Mouse (Mus musculus): Measurements from ENCODE around the gene Cacna1f. TPM values are rescaled to one million over a fixed set of nuclear protein-coding genes. Genes with fewer than 3 reads are reported as not detected.

The Cacna1f gene
- polyA plus RNA-seq, 1 experiment from 2014 or later = 0.04 TPM

DNA sequence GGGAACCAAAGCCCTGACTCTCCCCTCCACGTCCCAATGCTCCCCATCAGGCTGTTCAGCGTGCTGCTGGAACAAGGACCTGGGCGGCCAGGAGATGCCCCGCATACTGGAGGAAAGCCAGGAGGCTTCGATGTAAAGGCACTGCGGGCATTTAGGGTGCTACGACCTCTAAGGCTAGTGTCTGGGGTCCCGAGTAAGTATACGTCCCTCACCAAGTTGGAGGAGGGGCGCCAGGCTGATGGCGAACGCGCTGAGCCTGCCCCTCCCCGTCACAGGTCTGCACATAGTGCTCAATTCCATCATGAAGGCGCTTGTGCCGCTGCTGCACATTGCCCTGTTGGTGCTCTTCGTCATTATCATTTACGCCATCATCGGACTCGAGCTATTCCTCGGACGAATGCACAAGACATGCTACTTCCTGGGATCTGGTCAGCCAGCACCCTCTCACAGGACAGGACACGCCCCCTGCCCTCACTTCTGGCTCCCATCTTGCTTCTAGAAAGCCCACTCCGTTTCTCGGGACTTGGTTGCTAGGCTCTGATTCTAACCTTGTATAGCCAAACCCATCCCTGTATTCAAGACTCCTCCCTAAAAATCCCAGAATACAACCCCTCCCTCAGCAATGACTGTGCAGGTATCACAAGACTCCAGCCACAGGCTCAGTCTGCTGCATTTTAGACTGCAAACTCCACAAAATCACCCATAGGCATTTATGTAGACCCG lies 3.8 kb downstream of the Cacna1f start:
- Histone ChIP-seq H3K9ac (ENCODE audit: low read depth, low read length) (0 out of 2 replicates have a peak overlapping the region, but pooled peaks have one; percentile 37), H3K9me3 (replicated peaks; ENCODE audit: low read length) (no peaks in the 10 kb centered on the region), H3K27me3 (ENCODE audit: insufficient read depth, low read length) (no peaks in the 10 kb centered on the region), H3K4me2 (ENCODE audit: low read length) (peak overlapping the region; percentile 61), H3K4me1 (replicated peaks; ENCODE audit: insufficient read depth, low read length) (no peaks in the 10 kb centered on the region), H3K4me3 (replicated peaks; ENCODE audit: low read depth, low read length) (peak overlapping the region; percentile 28), H3K27ac (no peak overlapping the region), H3K36me3 (ENCODE audit: insufficient read depth, low read length) (no peaks in the 10 kb centered on the region)
- no peak for ATAC-seq (replicated peaks; ENCODE audit: low FRiP score, low read depth)
- TF ChIP-seq CTCF (IDR thresholded peaks at IDR 0.05; ENCODE audit: low read depth) = no peak
- 33% methylated on average over 26 of the region's 26 CpGs for WGBS
- peak; percentile 2 for DNase-seq (ENCODE audit: low spot score)

DNA sequence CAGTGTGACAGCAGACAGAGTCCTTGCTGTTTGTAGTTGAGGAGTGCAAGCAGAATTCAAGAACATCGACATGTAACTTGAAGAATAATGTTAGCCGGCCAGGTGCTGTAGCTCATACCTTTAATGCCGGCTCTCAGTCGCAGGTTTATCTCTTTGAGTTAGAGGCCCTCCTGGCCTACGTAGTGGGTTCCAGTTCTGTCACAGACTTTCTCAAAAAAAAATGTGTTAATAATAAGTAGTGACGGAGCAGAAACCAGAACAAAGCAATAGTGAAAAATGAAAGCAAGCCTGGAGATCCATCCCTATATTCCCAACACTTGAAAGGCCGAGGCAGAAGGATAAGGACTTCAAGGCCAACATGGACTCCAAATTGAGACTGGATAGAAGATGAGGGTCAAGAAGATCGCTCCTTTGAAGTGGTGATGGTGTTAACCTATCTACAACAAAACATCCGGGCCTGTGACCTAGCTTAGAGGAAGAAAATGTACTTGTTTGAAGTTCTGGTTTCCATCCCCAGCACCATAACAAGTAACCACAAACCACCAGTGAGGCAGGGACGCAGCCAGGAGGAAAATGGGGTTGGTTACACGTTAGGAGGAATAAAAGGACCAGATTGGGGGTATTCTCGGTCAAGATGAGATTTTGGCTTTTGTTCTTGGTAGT lies 11.1 kb downstream of the Cacna1f start:
- no peak for TF ChIP-seq CTCF (IDR thresholded peaks at IDR 0.05; ENCODE audit: low read depth)
- Histone ChIP-seq H3K9me3 (replicated peaks; ENCODE audit: low read length) (no peaks in the 10 kb centered on the region), H3K4me1 (replicated peaks; ENCODE audit: insufficient read depth, low read length) (no peaks in the 10 kb centered on the region), H3K36me3 (ENCODE audit: insufficient read depth, low read length) (no peaks in the 10 kb centered on the region), H3K4me3 (replicated peaks; ENCODE audit: low read depth, low read length) (no peak overlapping the region), H3K9ac (ENCODE audit: low read depth, low read length) (no peak overlapping the region), H3K27me3 (ENCODE audit: insufficient read depth, low read length) (no peaks in the 10 kb centered on the region), H3K4me2 (ENCODE audit: low read length) (no peak overlapping the region), H3K27ac (no peak overlapping the region)
- WGBS = 78% methylated on average over 12 of the region's 12 CpGs
- DNase-seq (ENCODE audit: low spot score) = no peak
- no peak for ATAC-seq (replicated peaks; ENCODE audit: low FRiP score, low read depth)

DNA sequence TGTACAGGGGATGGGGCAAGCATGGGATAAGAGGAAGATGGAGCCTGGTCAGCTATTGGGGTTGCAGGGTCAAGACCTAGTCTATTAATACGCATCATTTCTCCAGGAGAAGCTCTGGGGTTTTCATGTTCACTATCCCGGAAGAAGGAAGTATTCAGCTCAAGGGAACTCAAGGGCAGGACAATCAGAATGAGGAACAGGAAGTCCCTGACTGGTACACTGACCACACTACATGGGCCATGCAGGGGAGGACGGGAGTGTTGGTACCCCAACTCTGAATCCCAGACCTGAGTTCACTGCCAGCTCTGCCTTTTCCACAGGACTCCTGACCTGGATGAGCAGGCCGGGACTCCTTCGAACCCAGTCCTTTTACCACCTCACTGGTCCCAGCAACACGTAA lies 25.7 kb downstream of the Cacna1f start:
- Histone ChIP-seq H3K36me3 (ENCODE audit: insufficient read depth, low read length) (no peaks in the 10 kb centered on the region), H3K4me2 (ENCODE audit: low read length) (no peak overlapping the region), H3K4me3 (replicated peaks; ENCODE audit: low read depth, low read length) (no peak overlapping the region), H3K27ac (no peak overlapping the region), H3K9me3 (replicated peaks; ENCODE audit: low read length) (no peaks in the 10 kb centered on the region), H3K27me3 (ENCODE audit: insufficient read depth, low read length) (no peaks in the 10 kb centered on the region), H3K9ac (ENCODE audit: low read depth, low read length) (no peak overlapping the region), H3K4me1 (replicated peaks; ENCODE audit: insufficient read depth, low read length) (no peaks in the 10 kb centered on the region)
- WGBS = 82% methylated on average over 6 of the region's 6 CpGs
- ATAC-seq (replicated peaks; ENCODE audit: low FRiP score, low read depth) = no peak
- TF ChIP-seq CTCF (IDR thresholded peaks at IDR 0.05; ENCODE audit: low read depth) = no peak
- DNase-seq (ENCODE audit: low spot score) = no peak

DNA sequence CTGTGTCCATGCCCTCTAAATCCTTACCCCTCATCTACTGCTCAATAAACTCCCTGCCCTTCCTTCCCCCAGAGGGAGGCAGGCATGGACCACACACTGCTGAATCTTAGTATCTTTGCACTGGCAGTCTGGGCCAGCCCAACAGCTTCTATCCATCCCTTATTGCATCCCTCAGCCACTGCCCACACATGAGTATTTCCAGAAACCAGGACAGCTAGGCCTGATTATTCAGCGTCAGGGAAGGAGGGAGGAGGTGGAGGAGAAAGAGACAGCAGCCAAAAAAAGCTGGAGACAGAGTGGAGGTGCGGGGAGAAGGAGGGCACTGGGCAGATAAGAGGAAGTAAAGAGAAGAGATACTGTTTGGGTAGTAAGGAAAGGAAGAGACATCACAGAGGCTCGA lies 28.2 kb downstream of the Cacna1f start:
- WGBS = 74% methylated on average over 3 of the region's 3 CpGs
- Histone ChIP-seq H3K4me2 (ENCODE audit: low read length) (no peak overlapping the region), H3K9ac (ENCODE audit: low read depth, low read length) (no peak overlapping the region), H3K4me1 (replicated peaks; ENCODE audit: insufficient read depth, low read length) (no peaks in the 10 kb centered on the region), H3K27me3 (ENCODE audit: insufficient read depth, low read length) (no peaks in the 10 kb centered on the region), H3K4me3 (replicated peaks; ENCODE audit: low read depth, low read length) (no peak overlapping the region), H3K9me3 (replicated peaks; ENCODE audit: low read length) (no peaks in the 10 kb centered on the region), H3K36me3 (ENCODE audit: insufficient read depth, low read length) (no peaks in the 10 kb centered on the region), H3K27ac (no peak overlapping the region)
- DNase-seq (ENCODE audit: low spot score) (no peak), ATAC-seq (replicated peaks; ENCODE audit: low FRiP score, low read depth) (no peak)
- no peak for TF ChIP-seq CTCF (IDR thresholded peaks at IDR 0.05; ENCODE audit: low read depth)

DNA sequence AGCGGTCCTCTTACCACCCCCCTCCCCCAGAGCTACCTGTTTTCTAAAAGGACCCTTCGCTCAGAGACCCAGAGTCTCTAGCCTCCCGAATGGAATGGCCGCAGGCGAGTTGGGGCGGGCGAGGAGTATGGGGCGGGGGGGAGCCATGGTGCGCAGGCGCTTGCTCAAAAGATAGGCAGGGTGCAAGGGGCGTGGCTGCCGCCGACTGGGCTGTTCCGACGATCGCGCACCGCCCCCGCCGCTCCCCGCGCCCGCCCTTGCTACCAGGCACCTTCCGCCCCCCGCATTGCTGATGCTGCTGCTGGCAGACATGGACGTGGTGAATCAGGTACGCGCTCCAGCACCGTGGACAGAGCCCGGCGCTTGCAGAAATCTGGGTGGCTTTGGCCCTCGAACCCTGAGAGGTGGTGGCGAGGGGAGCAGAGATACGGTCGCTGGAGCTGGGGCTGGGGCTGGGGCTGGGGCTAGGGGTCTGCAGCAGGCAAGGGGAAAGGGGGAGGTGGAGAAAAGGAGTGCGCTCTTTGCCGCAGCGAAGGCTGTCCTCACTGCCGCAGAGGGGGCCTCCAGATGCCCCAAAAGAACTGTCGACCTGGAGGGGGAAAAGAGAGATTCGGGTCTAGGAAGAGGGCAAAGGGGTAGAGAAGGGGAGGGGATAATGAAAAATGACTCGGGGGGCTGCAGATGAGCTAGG lies 31.7 kb downstream of the Cacna1f start, which contains the start of gene Syp:
Gene Syp (plus strand): TSS at position 71 of the 691 bp plus-strand sequence.
- ATAC-seq (replicated peaks; ENCODE audit: low FRiP score, low read depth) (peak; percentile 74), DNase-seq (ENCODE audit: low spot score) (peak; percentile 70)
- TF ChIP-seq CTCF (IDR thresholded peaks at IDR 0.05; ENCODE audit: low read depth) = no peak
- WGBS = 30% methylated on average over 42 of the region's 42 CpGs
- no peak within 1 kb of the TSS for H3K27ac ChIP-seq
- H3K4me2 ChIP-seq (ENCODE audit: low read length) = peak within 1 kb of the TSS; percentile 47
- peak within 1 kb of the TSS; percentile 20 for H3K4me3 ChIP-seq (replicated peaks; ENCODE audit: low read depth, low read length)
- no peak within 1 kb of the TSS for H3K9ac ChIP-seq (ENCODE audit: low read depth, low read length)
- no peaks in the 10 kb centered on the region for H3K36me3 ChIP-seq (ENCODE audit: insufficient read depth, low read length)
- H3K9me3 ChIP-seq (replicated peaks; ENCODE audit: low read length) = no peaks in the 10 kb centered on the region
- no peaks in the 10 kb centered on the region for H3K27me3 ChIP-seq (ENCODE audit: insufficient read depth, low read length)
- H3K4me1 ChIP-seq (replicated peaks; ENCODE audit: insufficient read depth, low read length) = no peaks in the 10 kb centered on the region

DNA sequence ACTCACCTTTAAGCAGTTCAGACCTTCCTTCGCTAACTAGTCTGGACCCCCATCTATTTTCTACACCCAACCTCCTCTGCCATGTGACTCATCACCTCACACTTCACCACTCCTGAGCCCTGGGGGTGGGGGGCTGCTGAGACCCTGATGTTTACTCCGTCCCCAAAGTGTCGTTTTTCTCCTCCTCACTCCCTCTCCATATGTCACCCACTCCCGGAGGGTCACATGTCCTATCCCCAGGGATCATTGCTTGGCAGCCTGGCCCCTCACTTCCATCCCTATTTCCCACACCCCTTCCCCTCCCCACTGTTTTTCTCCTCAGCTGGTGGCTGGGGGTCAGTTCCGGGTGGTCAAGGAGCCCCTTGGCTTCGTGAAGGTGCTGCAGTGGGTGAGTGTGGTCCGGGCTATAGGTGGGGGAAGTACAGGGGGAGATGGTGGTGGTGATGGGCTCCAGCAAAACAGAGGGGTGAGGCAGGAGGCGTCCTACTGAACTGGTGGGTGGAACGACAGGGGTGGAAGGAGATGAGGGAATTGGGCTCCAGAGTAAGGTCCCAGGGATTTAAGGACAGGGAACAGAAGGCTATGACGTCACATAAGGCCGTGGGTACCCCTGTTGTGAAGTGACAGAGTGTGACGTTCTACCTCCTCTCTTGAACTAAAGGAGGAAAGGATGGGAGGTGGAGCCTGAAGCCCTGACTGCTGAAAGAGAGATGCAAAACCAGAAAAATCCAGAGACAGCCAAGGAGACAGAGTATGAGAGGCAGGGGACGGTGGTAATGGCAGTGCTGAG lies 32.8 kb downstream of the Cacna1f start:
- H3K36me3 ChIP-seq (ENCODE audit: insufficient read depth, low read length) = no peaks in the 10 kb centered on the region
- TF ChIP-seq CTCF (IDR thresholded peaks at IDR 0.05; ENCODE audit: low read depth) = no peak
- no peak for DNase-seq (ENCODE audit: low spot score)
- 26% methylated on average over 13 of the region's 13 CpGs for WGBS
- H3K9me3 ChIP-seq (replicated peaks; ENCODE audit: low read length) = no peaks in the 10 kb centered on the region
- peak; percentile 17; the same call in 1 of the 2 replicates for ATAC-seq (replicated peaks; ENCODE audit: low FRiP score, low read depth)
- no peak overlapping the region for H3K27ac ChIP-seq
- H3K4me1 ChIP-seq (replicated peaks; ENCODE audit: insufficient read depth, low read length) = no peaks in the 10 kb centered on the region
- no peak overlapping the region for H3K9ac ChIP-seq (ENCODE audit: low read depth, low read length)
- no peaks in the 10 kb centered on the region for H3K27me3 ChIP-seq (ENCODE audit: insufficient read depth, low read length)
- no peak overlapping the region for H3K4me3 ChIP-seq (replicated peaks; ENCODE audit: low read depth, low read length)
- H3K4me2 ChIP-seq (ENCODE audit: low read length) = no peak overlapping the region
